Mouse (Mus musculus): ENCODE results near the gene Adgrf3. TPM values are rescaled to one million over a fixed set of nuclear protein-coding genes. Genes with fewer than 3 reads are reported as not detected.

The Adgrf3 gene
- polyA plus RNA-seq, 1 experiment from 2014 or later = 0.37 TPM

- Histone ChIP-seq H3K4me3 (replicated peaks; ENCODE audit: low read length) (no peak overlapping the region), H3K27ac (ENCODE audit: low read length) (no peak overlapping the region), H3K9me3 (replicated peaks; ENCODE audit: control insufficient read depth, low read length) (no peaks in the 10 kb centered on the region), H3K4me2 (ENCODE audit: low read depth, low read length) (no peak overlapping the region), H3K4me1 (ENCODE audit: control insufficient read depth, insufficient read depth, low read length) (peaks cover 2% of the 10 kb centered on the region; the same call in 1 of the 2 replicates), H3K9ac (ENCODE audit: low read length) (no peak overlapping the region), H3K27me3 (ENCODE audit: control insufficient read depth, insufficient read depth, low read length) (no peaks in the 10 kb centered on the region), H3K36me3 (ENCODE audit: control insufficient read depth, insufficient read depth, low read length) (no peaks in the 10 kb centered on the region)
- WGBS = 73% methylated on average over 1 of the region's 1 CpGs
- no peak for ATAC-seq (ENCODE audit: insufficient read depth, low FRiP score)
Measured at GRCm38 (mm10) chr5:30161836-30162235, 43.7 kb downstream of the Adgrf3 start.

- Histone ChIP-seq H3K9me3 (replicated peaks; ENCODE audit: control insufficient read depth, low read length) (no peaks in the 10 kb centered on the region), H3K9ac (ENCODE audit: low read length) (no peak overlapping the region), H3K4me2 (ENCODE audit: low read depth, low read length) (no peak overlapping the region), H3K4me3 (replicated peaks; ENCODE audit: low read length) (no peak overlapping the region), H3K27me3 (ENCODE audit: control insufficient read depth, insufficient read depth, low read length) (no peaks in the 10 kb centered on the region), H3K27ac (ENCODE audit: low read length) (no peak overlapping the region), H3K36me3 (ENCODE audit: control insufficient read depth, insufficient read depth, low read length) (no peaks in the 10 kb centered on the region), H3K4me1 (ENCODE audit: control insufficient read depth, insufficient read depth, low read length) (peaks cover 7% of the 10 kb centered on the region)
- 79% methylated on average over 6 of the region's 6 CpGs for WGBS
- ATAC-seq (ENCODE audit: insufficient read depth, low FRiP score) = no peak
Measured at GRCm38 (mm10) chr5:30159601-30160000, 45.9 kb downstream of the Adgrf3 start.

- H3K9me3 ChIP-seq (replicated peaks; ENCODE audit: control insufficient read depth, low read length) = no peaks in the 10 kb centered on the region
- WGBS = 25% methylated on average over 13 of the region's 13 CpGs
- H3K27me3 ChIP-seq (ENCODE audit: control insufficient read depth, insufficient read depth, low read length) = no peaks in the 10 kb centered on the region
- peak overlapping the region; percentile 97 for H3K4me3 ChIP-seq (replicated peaks; ENCODE audit: low read length)
- H3K27ac ChIP-seq (ENCODE audit: low read length) = peak overlapping the region; percentile 95
- no peaks in the 10 kb centered on the region for H3K36me3 ChIP-seq (ENCODE audit: control insufficient read depth, insufficient read depth, low read length)
- ATAC-seq (ENCODE audit: insufficient read depth, low FRiP score) = no peak; the same call in 1 of the 2 replicates
- peak overlapping the region; percentile 73 for H3K4me2 ChIP-seq (ENCODE audit: low read depth, low read length)
- H3K9ac ChIP-seq (ENCODE audit: low read length) = peak overlapping the region; percentile 96
- peaks cover 20% of the 10 kb centered on the region for H3K4me1 ChIP-seq (ENCODE audit: control insufficient read depth, insufficient read depth, low read length)
Measured at GRCm38 (mm10) chr5:30155821-30156629, 49.5 kb downstream of the Adgrf3 start.

GRCm38 (mm10) chr5:30155395-30155792 lies 50.1 kb downstream of the Adgrf3 start:
- no peaks in the 10 kb centered on the region for H3K9me3 ChIP-seq (replicated peaks; ENCODE audit: control insufficient read depth, low read length)
- H3K9ac ChIP-seq (ENCODE audit: low read length) = peak overlapping the region; percentile 96
- H3K4me3 ChIP-seq (replicated peaks; ENCODE audit: low read length) = peak overlapping the region; percentile 97
- H3K4me2 ChIP-seq (ENCODE audit: low read depth, low read length) = peak overlapping the region; percentile 73
- under 1% methylated on average over 31 of the region's 31 CpGs for WGBS
- peak; percentile 55; the same call in 1 of the 2 replicates for ATAC-seq (ENCODE audit: insufficient read depth, low FRiP score)
- peak overlapping the region; percentile 95 for H3K27ac ChIP-seq (ENCODE audit: low read length)
- peaks cover 20% of the 10 kb centered on the region for H3K4me1 ChIP-seq (ENCODE audit: control insufficient read depth, insufficient read depth, low read length)
- H3K27me3 ChIP-seq (ENCODE audit: control insufficient read depth, insufficient read depth, low read length) = no peaks in the 10 kb centered on the region
- no peaks in the 10 kb centered on the region for H3K36me3 ChIP-seq (ENCODE audit: control insufficient read depth, insufficient read depth, low read length)

- WGBS = under 1% methylated on average over 53 of the region's 53 CpGs
- Histone ChIP-seq H3K9ac (ENCODE audit: low read length) (peak within 1 kb of the TSS; percentile 96), H3K36me3 (ENCODE audit: control insufficient read depth, insufficient read depth, low read length) (no peaks in the 10 kb centered on the region), H3K4me2 (ENCODE audit: low read depth, low read length) (peak within 1 kb of the TSS; percentile 73), H3K4me1 (ENCODE audit: control insufficient read depth, insufficient read depth, low read length) (peaks cover 20% of the 10 kb centered on the region), H3K27ac (ENCODE audit: low read length) (peak within 1 kb of the TSS; percentile 95), H3K27me3 (ENCODE audit: control insufficient read depth, insufficient read depth, low read length) (no peaks in the 10 kb centered on the region), H3K9me3 (replicated peaks; ENCODE audit: control insufficient read depth, low read length) (no peaks in the 10 kb centered on the region), H3K4me3 (replicated peaks; ENCODE audit: low read length) (peak within 1 kb of the TSS; percentile 97)
- peak; percentile 91 for ATAC-seq (ENCODE audit: insufficient read depth, low FRiP score)
Measured at GRCm38 (mm10) chr5:30154474-30155394, 50.8 kb downstream of the Adgrf3 start, which contains the start of the genes Hadha and Hadhb. Gene Hadha (minus strand): TSS chr5:30155162. Gene Hadhb (plus strand): TSS chr5:30155248.

- WGBS = 18% methylated on average over 4 of the region's 4 CpGs
- Histone ChIP-seq H3K9ac (ENCODE audit: low read length) (peak overlapping the region; percentile 96), H3K9me3 (replicated peaks; ENCODE audit: control insufficient read depth, low read length) (no peaks in the 10 kb centered on the region), H3K36me3 (ENCODE audit: control insufficient read depth, insufficient read depth, low read length) (no peaks in the 10 kb centered on the region), H3K4me2 (ENCODE audit: low read depth, low read length) (peak overlapping the region; percentile 66), H3K27ac (ENCODE audit: low read length) (peak overlapping the region; percentile 95; the same call in 1 of the 2 replicates), H3K4me3 (replicated peaks; ENCODE audit: low read length) (peak overlapping the region; percentile 97), H3K4me1 (ENCODE audit: control insufficient read depth, insufficient read depth, low read length) (peaks cover 20% of the 10 kb centered on the region), H3K27me3 (ENCODE audit: control insufficient read depth, insufficient read depth, low read length) (no peaks in the 10 kb centered on the region)
- ATAC-seq (ENCODE audit: insufficient read depth, low FRiP score) = no peak
Measured at GRCm38 (mm10) chr5:30154013-30154412, 51.5 kb downstream of the Adgrf3 start.

- Histone ChIP-seq H3K4me2 (ENCODE audit: low read depth, low read length) (0 out of 2 replicates have a peak overlapping the region, but pooled peaks have one; percentile 66), H3K36me3 (ENCODE audit: control insufficient read depth, insufficient read depth, low read length) (no peaks in the 10 kb centered on the region), H3K4me3 (replicated peaks; ENCODE audit: low read length) (no peak overlapping the region), H3K4me1 (ENCODE audit: control insufficient read depth, insufficient read depth, low read length) (peaks cover 20% of the 10 kb centered on the region), H3K9me3 (replicated peaks; ENCODE audit: control insufficient read depth, low read length) (no peaks in the 10 kb centered on the region), H3K27ac (ENCODE audit: low read length) (no peak overlapping the region), H3K27me3 (ENCODE audit: control insufficient read depth, insufficient read depth, low read length) (no peaks in the 10 kb centered on the region), H3K9ac (ENCODE audit: low read length) (no peak overlapping the region)
- ATAC-seq (ENCODE audit: insufficient read depth, low FRiP score) = no peak
- 79% methylated on average over 2 of the region's 2 CpGs for whole genome bisulfite sequencing
Measured at GRCm38 (mm10) chr5:30153222-30153621, 52.3 kb downstream of the Adgrf3 start.

GRCm38 (mm10) chr5:30152413-30152812 lies 53.1 kb downstream of the Adgrf3 start:
- Histone ChIP-seq H3K36me3 (ENCODE audit: control insufficient read depth, insufficient read depth, low read length) (no peaks in the 10 kb centered on the region), H3K27me3 (ENCODE audit: control insufficient read depth, insufficient read depth, low read length) (no peaks in the 10 kb centered on the region), H3K9me3 (replicated peaks; ENCODE audit: control insufficient read depth, low read length) (no peaks in the 10 kb centered on the region), H3K9ac (ENCODE audit: low read length) (no peak overlapping the region), H3K4me3 (replicated peaks; ENCODE audit: low read length) (no peak overlapping the region), H3K4me1 (ENCODE audit: control insufficient read depth, insufficient read depth, low read length) (peaks cover 20% of the 10 kb centered on the region), H3K27ac (ENCODE audit: low read length) (no peak overlapping the region), H3K4me2 (ENCODE audit: low read depth, low read length) (no peak overlapping the region)
- ATAC-seq (ENCODE audit: insufficient read depth, low FRiP score) = no peak
- WGBS = 76% methylated on average over 1 of the region's 1 CpGs
